Mouse (Mus musculus): ENCODE data around the gene Fgfr2. TPM values are rescaled to one million over a fixed set of nuclear protein-coding genes. Genes with fewer than 3 reads are reported as not detected.

Fgfr2 gene
- total RNA-seq, 1 experiment, result 37.5 TPM

DNA sequence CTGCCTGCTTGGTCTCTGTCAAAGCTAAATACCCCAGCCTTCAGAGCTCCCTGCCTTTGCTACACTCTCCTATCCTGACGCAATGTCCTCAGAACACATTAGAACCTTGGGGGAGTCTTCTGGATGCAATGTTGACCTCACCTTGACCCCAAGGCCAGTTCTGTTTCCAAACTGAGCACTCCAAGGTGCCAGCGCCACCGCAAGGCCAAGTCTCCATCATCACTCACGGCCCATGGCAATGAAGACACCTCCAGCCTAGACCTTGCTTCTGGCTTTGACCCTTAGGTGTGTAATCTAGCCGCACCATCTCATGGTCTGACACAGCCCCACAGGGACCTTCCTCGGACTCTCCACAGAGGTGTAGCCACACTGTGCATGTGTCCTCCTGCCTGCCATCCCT, 2325.6 kb downstream of the Fgfr2 start:
- no peak for DNase-seq (ENCODE audit: low read depth, low spot score)
- H3K9ac ChIP-seq (ENCODE audit: insufficient read depth, low read depth, low read length, poor library complexity, severe bottlenecking), result no peak overlapping the region
- no peak overlapping the region for H3K4me3 ChIP-seq (ENCODE audit: insufficient read depth in 1 of 2, low read depth in 1 of 2, low read length in 2 of 2, poor library complexity in 1 of 2, severe bottlenecking in 1 of 2)
- H3K4me1 ChIP-seq (ENCODE audit: control insufficient read depth in 2 of 2, insufficient read depth in 2 of 2, low read length in 2 of 2, poor library complexity in 1 of 2), result peaks cover 0 to 7% of the 10 kb centered on the region in 2 experiments; a peak in 2 of 4 replicates
- H3K36me3 ChIP-seq (ENCODE audit: control insufficient read depth, insufficient read depth, low read length, poor library complexity, severe bottlenecking), result no peaks in the 10 kb centered on the region
- no peak for TF ChIP-seq HCFC1 (IDR thresholded peaks at IDR 0.05; ENCODE audit: borderline replicate concordance, insufficient read depth, low read length)
- no peak for TF ChIP-seq ZC3H11A (IDR thresholded peaks at IDR 0.05; ENCODE audit: borderline replicate concordance, low read depth, low read length)
- no peak for TF ChIP-seq ZNF384 (IDR thresholded peaks at IDR 0.05; ENCODE audit: low read depth, low read length)
- no peak for TF ChIP-seq MAFK (IDR thresholded peaks at IDR 0.05; ENCODE audit: insufficient read depth, low read depth, low read length)
- in situ Hi-C loops (cut with MboI; ENCODE audit: low sequenced_read_pairs in 2 of 2, unreplicated experiment in 2 of 2), result no loop called here
- H3K27ac ChIP-seq (ENCODE audit: insufficient read depth, low read depth, low read length, poor library complexity, severe bottlenecking), result no peak overlapping the region
- H3K9me3 ChIP-seq (ENCODE audit: control insufficient read depth, insufficient read depth, low read depth, low read length), result no peaks in the 10 kb centered on the region

DNA sequence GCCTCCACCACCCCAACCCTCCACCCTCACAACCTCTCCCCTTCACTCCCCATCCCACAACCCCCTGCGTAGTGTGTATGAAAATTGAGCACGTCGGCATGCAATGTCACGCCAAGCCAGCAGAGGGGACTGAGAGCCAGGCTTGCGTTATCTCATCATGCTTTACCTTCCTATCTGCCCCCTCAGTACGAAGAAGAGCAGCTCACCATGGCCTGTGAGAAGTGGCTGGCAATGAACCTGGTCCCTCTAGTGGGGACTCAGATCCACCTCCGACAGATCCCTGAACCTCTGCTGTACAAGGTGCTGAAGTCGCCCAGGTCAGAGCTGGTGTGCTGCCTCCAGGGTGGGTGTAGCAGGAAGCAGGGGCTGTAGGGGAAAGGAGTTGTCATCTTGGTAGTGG, 2326.4 kb downstream of the Fgfr2 start:
- no peak overlapping the region for H3K4me3 ChIP-seq (ENCODE audit: insufficient read depth in 1 of 2, low read depth in 1 of 2, low read length in 2 of 2, poor library complexity in 1 of 2, severe bottlenecking in 1 of 2)
- H3K27ac ChIP-seq (ENCODE audit: insufficient read depth, low read depth, low read length, poor library complexity, severe bottlenecking), result no peak overlapping the region
- H3K36me3 ChIP-seq (ENCODE audit: control insufficient read depth, insufficient read depth, low read length, poor library complexity, severe bottlenecking), result no peaks in the 10 kb centered on the region
- peaks cover 0 to 7% of the 10 kb centered on the region in 2 experiments; a peak in 2 of 4 replicates for H3K4me1 ChIP-seq (ENCODE audit: control insufficient read depth in 2 of 2, insufficient read depth in 2 of 2, low read length in 2 of 2, poor library complexity in 1 of 2)
- H3K9me3 ChIP-seq (ENCODE audit: control insufficient read depth, insufficient read depth, low read depth, low read length), result no peaks in the 10 kb centered on the region
- in situ Hi-C loops (cut with MboI; ENCODE audit: low sequenced_read_pairs in 2 of 2, unreplicated experiment in 2 of 2), result no loop called here
- no peak overlapping the region; the same call in 1 of the 2 replicates for H3K9ac ChIP-seq (ENCODE audit: insufficient read depth, low read depth, low read length, poor library complexity, severe bottlenecking)
- DNase-seq (ENCODE audit: low read depth, low spot score), result peak; percentile 47
- TF ChIP-seq HCFC1 (IDR thresholded peaks at IDR 0.05; ENCODE audit: borderline replicate concordance, insufficient read depth, low read length) (no peak), CHD2 (IDR thresholded peaks at IDR 0.05; ENCODE audit: low read depth, low read length) (no peak), MAFK (IDR thresholded peaks at IDR 0.05; ENCODE audit: insufficient read depth, low read depth, low read length) (no peak), ZNF384 (IDR thresholded peaks at IDR 0.05; ENCODE audit: low read depth, low read length) (no peak), ZC3H11A (IDR thresholded peaks at IDR 0.05; ENCODE audit: borderline replicate concordance, low read depth, low read length) (no peak)

DNA sequence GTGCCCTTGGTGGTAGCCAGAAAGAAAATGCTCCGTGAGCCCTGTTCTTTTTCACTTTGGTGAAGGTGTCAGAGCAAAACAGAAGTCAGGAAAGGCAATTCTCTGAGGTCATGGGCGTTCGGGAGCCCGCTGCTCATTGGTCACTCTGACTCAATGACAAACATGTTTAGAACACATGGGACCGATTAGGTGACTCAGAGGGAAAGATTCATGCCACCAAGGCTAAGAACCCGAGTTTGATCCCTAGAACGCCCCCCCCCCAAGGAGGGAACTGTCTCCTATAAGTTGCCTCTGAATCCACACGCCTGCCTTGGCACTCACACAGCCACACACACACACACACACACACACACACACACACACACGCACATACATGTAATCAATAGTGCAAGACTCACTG, 2329.5 kb downstream of the Fgfr2 start:
- no peak overlapping the region for H3K4me3 ChIP-seq (ENCODE audit: insufficient read depth in 1 of 2, low read depth in 1 of 2, low read length in 2 of 2, poor library complexity in 1 of 2, severe bottlenecking in 1 of 2)
- in situ Hi-C loops (cut with MboI; ENCODE audit: low sequenced_read_pairs in 2 of 2, unreplicated experiment in 2 of 2), result no loop called here
- H3K9ac ChIP-seq (ENCODE audit: insufficient read depth, low read depth, low read length, poor library complexity, severe bottlenecking), result no peak overlapping the region
- no peak for TF ChIP-seq ZNF384 (IDR thresholded peaks at IDR 0.05; ENCODE audit: low read depth, low read length)
- no peak for TF ChIP-seq CHD2 (IDR thresholded peaks at IDR 0.05; ENCODE audit: low read depth, low read length)
- no peak for TF ChIP-seq ZC3H11A (IDR thresholded peaks at IDR 0.05; ENCODE audit: borderline replicate concordance, low read depth, low read length)
- no peak for TF ChIP-seq HCFC1 (IDR thresholded peaks at IDR 0.05; ENCODE audit: borderline replicate concordance, insufficient read depth, low read length)
- TF ChIP-seq MAFK (IDR thresholded peaks at IDR 0.05; ENCODE audit: insufficient read depth, low read depth, low read length), result no peak
- H3K9me3 ChIP-seq (ENCODE audit: control insufficient read depth, insufficient read depth, low read depth, low read length), result no peaks in the 10 kb centered on the region
- no peaks in the 10 kb centered on the region for H3K36me3 ChIP-seq (ENCODE audit: control insufficient read depth, insufficient read depth, low read length, poor library complexity, severe bottlenecking)
- peaks cover 0 to 8% of the 10 kb centered on the region in 2 experiments; a peak in 2 of 4 replicates for H3K4me1 ChIP-seq (ENCODE audit: control insufficient read depth in 2 of 2, insufficient read depth in 2 of 2, low read length in 2 of 2, poor library complexity in 1 of 2)
- H3K27ac ChIP-seq (ENCODE audit: insufficient read depth, low read depth, low read length, poor library complexity, severe bottlenecking), result no peak overlapping the region
- no peak for DNase-seq (ENCODE audit: low read depth, low spot score)

DNA sequence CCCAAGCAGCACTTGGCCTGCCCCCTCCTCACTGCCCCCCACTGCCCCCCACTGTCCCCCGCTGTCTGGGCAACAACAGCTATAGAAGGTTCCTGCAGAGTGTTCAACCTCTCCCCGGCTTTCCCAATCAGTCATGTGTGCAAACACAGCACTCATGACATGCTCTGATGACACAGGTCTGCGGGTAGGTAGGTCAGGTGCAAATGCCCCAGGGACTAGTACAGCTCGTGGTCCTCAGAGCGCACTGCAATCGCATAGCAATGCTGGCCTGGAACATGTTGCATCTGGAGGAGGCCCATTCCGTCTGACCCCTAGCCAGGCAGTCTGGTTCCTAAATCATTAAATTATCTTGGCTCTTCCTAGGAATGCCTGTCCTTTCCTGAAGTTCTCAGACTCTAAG, 2333.7 kb downstream of the Fgfr2 start:
- DNase-seq (ENCODE audit: low read depth, low spot score), result no peak
- Histone ChIP-seq H3K4me1 (ENCODE audit: control insufficient read depth in 2 of 2, insufficient read depth in 2 of 2, low read length in 2 of 2, poor library complexity in 1 of 2) (peaks cover 0 to 4% of the 10 kb centered on the region in 2 experiments; a peak in 1 of 4 replicates), H3K4me3 (ENCODE audit: insufficient read depth in 1 of 2, low read depth in 1 of 2, low read length in 2 of 2, poor library complexity in 1 of 2, severe bottlenecking in 1 of 2) (no peak overlapping the region), H3K27ac (ENCODE audit: insufficient read depth, low read depth, low read length, poor library complexity, severe bottlenecking) (no peak overlapping the region), H3K9ac (ENCODE audit: insufficient read depth, low read depth, low read length, poor library complexity, severe bottlenecking) (no peak overlapping the region), H3K36me3 (ENCODE audit: control insufficient read depth, insufficient read depth, low read length, poor library complexity, severe bottlenecking) (no peaks in the 10 kb centered on the region), H3K9me3 (ENCODE audit: control insufficient read depth, insufficient read depth, low read depth, low read length) (no peaks in the 10 kb centered on the region)
- TF ChIP-seq MAFK (IDR thresholded peaks at IDR 0.05; ENCODE audit: insufficient read depth, low read depth, low read length) (no peak), ZC3H11A (IDR thresholded peaks at IDR 0.05; ENCODE audit: borderline replicate concordance, low read depth, low read length) (no peak), HCFC1 (IDR thresholded peaks at IDR 0.05; ENCODE audit: borderline replicate concordance, insufficient read depth, low read length) (no peak), CHD2 (IDR thresholded peaks at IDR 0.05; ENCODE audit: low read depth, low read length) (no peak), ZNF384 (IDR thresholded peaks at IDR 0.05; ENCODE audit: low read depth, low read length) (no peak)
- in situ Hi-C loops (cut with MboI; ENCODE audit: low sequenced_read_pairs in 2 of 2, unreplicated experiment in 2 of 2), result no loop called here

DNA sequence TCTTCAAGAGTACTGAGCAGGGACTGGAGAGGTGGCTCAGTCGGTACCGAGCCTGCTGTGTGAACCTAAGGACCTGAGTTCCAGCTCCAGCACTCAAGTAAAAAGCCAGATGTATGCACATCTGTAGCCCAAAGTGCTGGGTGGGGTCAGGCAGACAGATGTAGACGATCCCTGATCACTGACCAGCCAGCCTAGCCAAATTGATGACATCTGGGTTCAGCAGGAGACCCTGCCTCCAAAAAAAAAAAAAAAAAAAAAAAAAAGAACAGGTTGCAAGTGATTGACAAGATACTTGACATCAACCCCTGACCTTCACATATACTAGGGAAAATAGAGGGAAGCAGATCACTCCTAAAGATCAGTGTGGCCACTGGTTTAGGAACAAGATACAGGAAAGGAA, 2334.2 kb downstream of the Fgfr2 start:
- Histone ChIP-seq H3K27ac (ENCODE audit: insufficient read depth, low read depth, low read length, poor library complexity, severe bottlenecking) (no peak overlapping the region), H3K9me3 (ENCODE audit: control insufficient read depth, insufficient read depth, low read depth, low read length) (no peaks in the 10 kb centered on the region), H3K9ac (ENCODE audit: insufficient read depth, low read depth, low read length, poor library complexity, severe bottlenecking) (no peak overlapping the region; the same call in 1 of the 2 replicates), H3K4me1 (ENCODE audit: control insufficient read depth in 2 of 2, insufficient read depth in 2 of 2, low read length in 2 of 2, poor library complexity in 1 of 2) (peaks cover 0 to 4% of the 10 kb centered on the region in 2 experiments; a peak in 1 of 4 replicates), H3K36me3 (ENCODE audit: control insufficient read depth, insufficient read depth, low read length, poor library complexity, severe bottlenecking) (no peaks in the 10 kb centered on the region), H3K4me3 (ENCODE audit: insufficient read depth in 1 of 2, low read depth in 1 of 2, low read length in 2 of 2, poor library complexity in 1 of 2, severe bottlenecking in 1 of 2) (peak overlapping the region; percentile 56)
- TF ChIP-seq MAFK (IDR thresholded peaks at IDR 0.05; ENCODE audit: insufficient read depth, low read depth, low read length), result peak; percentile 38; the same call in 1 of the 2 replicates
- TF ChIP-seq ZNF384 (IDR thresholded peaks at IDR 0.05; ENCODE audit: low read depth, low read length), result peak; percentile 100
- 0 out of 2 replicates have a peak, but pooled peaks have one; percentile 51 for TF ChIP-seq HCFC1 (IDR thresholded peaks at IDR 0.05; ENCODE audit: borderline replicate concordance, insufficient read depth, low read length)
- TF ChIP-seq ZC3H11A (IDR thresholded peaks at IDR 0.05; ENCODE audit: borderline replicate concordance, low read depth, low read length), result no peak
- peak; percentile 29 for DNase-seq (ENCODE audit: low read depth, low spot score)
- in situ Hi-C loops (cut with MboI; ENCODE audit: low sequenced_read_pairs in 2 of 2, unreplicated experiment in 2 of 2), result no loop called here
